Mouse (Mus musculus) G1E (cell line): ENCODE data around the gene Myl7. TPM values are rescaled to one million over a fixed set of nuclear protein-coding genes. Genes with fewer than 3 reads are reported as not detected.
A peak's percentile ranks its signal among the peaks of the same experiment; 100 is the strongest.

Experiments used
- ATAC-seq: 2 replicates; pipeline ENCODE4 v1.8.0; 2016; ENCODE audit warnings: mild to moderate bottlenecking; ENCODE audit not compliant: insufficient number of reproducible peaks, poor library complexity, low FRiP score, severe bottlenecking; ENCODE audit errors: extremely low read depth
- DNase-seq: peaks from one replicate; pipeline ENCODE4 v3.0.0; 2012; ENCODE audit warnings: low spot score
- H3K27me3 ChIP-seq: 2 replicates; pipeline ENCODE4 v1.6.1; 2012; ENCODE audit warnings: mild to moderate bottlenecking, low read length, inconsistent platforms; ENCODE audit not compliant: insufficient read depth
- H3K36me3 ChIP-seq: replicated peaks from 2 replicates; pipeline ENCODE3; 2012; ENCODE audit warnings: mild to moderate bottlenecking, inconsistent platforms
- H3K4me1 ChIP-seq: 2 replicates; pipeline ENCODE4 v1.6.1; 2012; ENCODE audit warnings: low read depth, low read length, inconsistent platforms, mixed read lengths; ENCODE audit not compliant: insufficient read depth
- H3K4me3 ChIP-seq: 2 replicates; pipeline ENCODE4 v1.5.1; 2012; ENCODE audit warnings: low read depth, mild to moderate bottlenecking, inconsistent platforms, low read length, moderate library complexity, mixed read lengths
- H3K9me3 ChIP-seq: replicated peaks from 2 replicates; pipeline ENCODE4 v1.6.1; 2012; ENCODE audit warnings: inconsistent platforms
- CTCF ChIP-seq: IDR thresholded peaks from 2 replicates; pipeline ENCODE4 v1.5.1; 2012; ENCODE audit warnings: low read depth, low read length, inconsistent platforms, mixed read lengths
- GATA1 ChIP-seq: IDR thresholded peaks from 2 replicates; pipeline ENCODE4 v1.6.1; 2012; ENCODE audit warnings: borderline replicate concordance, low read length, inconsistent platforms, mixed read lengths
- GATA2 ChIP-seq: IDR thresholded peaks from 2 replicates; pipeline ENCODE4 v1.6.1; 2012; ENCODE audit warnings: low read depth, low read length, inconsistent platforms, borderline replicate concordance
- POLR2AphosphoS5 ChIP-seq: IDR thresholded peaks from 2 replicates; pipeline ENCODE4 v1.6.1; 2012; ENCODE audit warnings: low read depth, low read length, inconsistent platforms; ENCODE audit not compliant: insufficient replicate concordance
- TAL1 ChIP-seq: conservative IDR thresholded peaks from 2 replicates; pipeline ENCODE4 v1.6.1; 2012; ENCODE audit warnings: low read depth, low read length, inconsistent platforms, mixed read lengths
- polyA plus RNA-seq: library from polyadenylated mRNA; stranded (reverse); fragments of >175 nt; gene quantifications from 2 replicates; pipeline ENCODE4 v1.2.3, GENCODE M21; 2012
- total RNA-seq, 2 experiments: library from RNA; stranded (forward) in 1 of 2; stranded (reverse) in 1 of 2; fragments of 200-1000 nt in 1 of 2; fragments of >200 nt in 1 of 2; fragmentation: Nextera tagmentation in 1 of 2; gene quantifications; 2 replicates each; pipeline ENCODE4 v1.2.3; 2014 to 2017

Myl7 gene
- total and polyA plus RNA-seq, 3 experiments: not detected

DNA sequence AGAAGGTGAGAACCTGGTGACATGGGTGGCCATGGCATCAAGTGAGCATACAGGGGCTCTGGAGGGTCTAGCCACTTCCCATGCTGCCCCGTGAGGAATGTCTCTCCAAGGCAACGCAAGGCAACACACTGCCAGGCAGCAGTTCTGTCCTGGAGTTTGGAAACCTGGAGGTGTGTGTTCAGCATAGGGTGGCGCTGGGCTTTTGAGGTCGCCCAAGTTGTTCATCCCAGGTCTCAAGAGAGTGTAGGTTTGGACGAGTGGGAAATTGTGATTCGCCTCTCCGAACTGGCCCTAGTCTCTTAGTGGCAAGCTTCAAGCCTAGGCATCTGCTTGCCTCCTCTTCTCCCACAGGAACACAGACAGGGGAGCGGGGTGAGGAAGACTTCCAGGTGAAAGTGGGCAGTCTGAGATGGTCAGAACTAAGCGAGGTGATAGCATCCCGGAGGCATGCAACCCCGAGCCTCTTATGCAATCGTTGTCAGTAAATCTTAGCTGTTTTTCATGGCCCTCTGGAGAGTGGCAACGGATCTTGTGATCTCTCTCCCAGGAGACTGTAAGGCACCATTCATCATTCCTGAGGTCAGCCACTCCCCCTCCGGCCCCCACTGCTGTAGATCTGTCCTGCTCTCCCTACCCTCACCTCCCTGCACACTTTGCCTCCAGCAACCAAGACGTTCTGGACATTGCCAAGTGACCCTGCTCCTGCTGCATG lies 36.0 kb downstream of the Myl7 start:
- ATAC-seq (no peak), DNase-seq (no peak)
- Histone ChIP-seq H3K27me3 (peaks cover 58% of the 10 kb centered on the region), H3K36me3 (peaks cover under 1% of the 10 kb centered on the region), H3K4me1 (peaks cover 8% of the 10 kb centered on the region), H3K9me3 (peaks cover 3% of the 10 kb centered on the region; the same call in 1 of the 2 replicates), H3K4me3 (no peak overlapping the region)
- no peak for TF ChIP-seq TAL1
- TF ChIP-seq POLR2AphosphoS5: no peak
- no peak for TF ChIP-seq GATA1
- TF ChIP-seq GATA2: no peak

DNA sequence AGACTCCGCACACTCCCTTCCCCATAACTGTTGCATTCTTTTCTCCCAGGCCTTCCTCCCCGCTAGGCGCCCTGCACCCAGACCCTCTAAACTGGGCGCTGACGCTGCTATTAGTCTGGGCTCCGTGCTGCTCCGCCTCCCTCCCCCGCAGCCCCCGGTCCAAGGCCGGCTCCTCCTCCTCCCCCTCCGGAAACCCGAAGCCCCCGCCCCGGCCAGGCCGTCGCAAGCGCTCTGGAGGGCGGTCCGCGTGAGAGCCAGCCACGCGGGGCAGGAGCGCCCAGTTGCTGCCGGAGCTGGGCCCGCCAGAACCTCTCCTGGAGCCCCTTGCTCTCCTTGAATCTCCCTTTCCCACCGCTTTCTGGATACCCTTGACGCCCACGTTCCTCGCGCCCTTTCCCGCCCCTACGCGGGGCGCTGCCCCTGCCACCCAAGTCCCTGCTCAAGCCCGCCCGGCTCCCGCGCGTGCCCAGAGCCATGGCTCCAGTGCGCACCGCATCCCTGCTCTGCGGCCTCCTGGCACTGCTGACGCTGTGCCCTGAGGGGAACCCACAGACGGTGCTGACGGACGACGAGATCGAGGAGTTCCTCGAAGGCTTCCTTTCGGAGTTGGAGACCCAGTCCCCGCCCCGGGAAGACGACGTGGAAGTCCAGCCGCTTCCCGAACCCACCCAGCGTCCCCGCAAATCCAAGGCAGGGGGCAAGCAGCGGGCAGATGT lies 36.7 kb downstream of the Myl7 start, which contains the start of gene Aebp1:
TSS of gene Aebp1 (plus strand) at position 270 of the 716 bp plus-strand sequence.
- TF ChIP-seq TAL1: no peak
- TF ChIP-seq GATA1: no peak
- no peak for TF ChIP-seq CTCF
- no peak for TF ChIP-seq GATA2
- no peak for TF ChIP-seq POLR2AphosphoS5
- DNase-seq: no peak
- H3K27me3 ChIP-seq: peaks cover 58% of the 10 kb centered on the region

DNA sequence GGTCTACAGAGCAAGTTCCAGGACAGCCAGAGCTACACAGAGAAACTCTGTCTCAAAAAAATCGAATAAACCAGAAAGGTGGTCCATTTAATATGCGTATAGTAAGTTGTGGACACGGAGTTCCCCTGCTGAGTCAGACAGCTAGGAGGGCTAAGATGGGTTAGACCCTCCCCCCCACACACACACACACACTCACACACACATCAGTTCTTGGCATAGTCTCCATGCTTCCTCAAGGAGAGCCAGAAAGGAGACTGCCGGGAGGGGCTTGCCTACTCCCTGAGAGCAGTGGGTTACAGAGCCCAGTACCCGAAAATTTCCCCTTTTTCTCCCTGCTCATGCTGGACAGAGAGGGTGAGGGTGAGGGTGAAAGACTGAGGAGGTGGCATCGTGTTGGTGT lies 37.9 kb downstream of the Myl7 start:
- H3K9me3 ChIP-seq: peaks cover 3% of the 10 kb centered on the region; the same call in 1 of the 2 replicates

More for the DNA sequence above, 36.7 kb downstream of the Myl7 start, which contains the start of gene Aebp1:
- no peak for ATAC-seq
- Histone ChIP-seq H3K9me3 (peaks cover 3% of the 10 kb centered on the region; the same call in 1 of the 2 replicates), H3K4me3 (no peak within 1 kb of the TSS), H3K36me3 (no peaks in the 10 kb centered on the region), H3K4me1 (peaks cover 8% of the 10 kb centered on the region)

DNA sequence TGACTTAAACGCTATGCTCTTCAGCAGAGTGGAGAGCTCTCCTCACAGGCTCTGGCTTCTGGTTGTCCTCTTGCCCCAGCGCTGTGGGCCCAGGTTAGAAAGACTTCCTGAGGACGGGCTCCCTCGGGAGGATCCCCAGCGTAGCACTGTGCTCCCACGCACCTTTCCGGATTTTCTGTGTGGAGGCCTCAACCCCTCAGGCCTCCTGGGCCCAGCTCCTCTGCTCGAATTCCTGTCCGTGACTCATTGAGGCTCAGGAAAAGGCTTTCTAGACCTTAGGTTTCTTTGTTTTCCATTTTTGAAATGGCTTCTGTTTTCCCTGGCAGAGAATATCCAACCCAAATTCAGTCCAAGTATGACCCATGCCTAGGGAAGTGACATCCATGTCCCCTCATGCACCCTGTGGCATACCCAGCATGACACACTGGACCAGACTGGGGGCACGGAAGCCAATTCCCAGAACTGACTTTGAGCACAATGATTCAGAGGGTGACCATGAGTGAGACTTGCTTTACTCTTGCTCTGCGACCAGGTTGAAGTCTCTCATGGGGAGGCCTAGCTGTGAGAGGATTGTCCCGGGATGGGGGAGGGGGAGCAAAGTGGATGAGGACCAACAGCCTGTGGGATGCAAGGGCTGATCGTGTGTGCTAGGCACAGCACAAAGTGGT lies 38.6 kb downstream of the Myl7 start:
- TF ChIP-seq POLR2AphosphoS5: no peak
- TF ChIP-seq GATA1: no peak
- Histone ChIP-seq H3K36me3 (no peaks in the 10 kb centered on the region), H3K27me3 (peaks cover 52% of the 10 kb centered on the region), H3K4me3 (no peak overlapping the region), H3K4me1 (0 out of 2 replicates have a peak, but pooled peaks cover 2% of the 10 kb centered on the region), H3K9me3 (peaks cover 3% of the 10 kb centered on the region; the same call in 1 of the 2 replicates)
- DNase-seq (no peak), ATAC-seq (no peak)

More for the DNA sequence above, 37.9 kb downstream of the Myl7 start:
- H3K4me3 ChIP-seq: no peak overlapping the region
- TF ChIP-seq CTCF (no peak), GATA2 (no peak), POLR2AphosphoS5 (no peak), TAL1 (no peak), GATA1 (no peak)
- H3K36me3 ChIP-seq: no peaks in the 10 kb centered on the region
- H3K4me1 ChIP-seq: 0 out of 2 replicates have a peak, but pooled peaks cover 2% of the 10 kb centered on the region
- DNase-seq: no peak
- peaks cover 58% of the 10 kb centered on the region for H3K27me3 ChIP-seq
- ATAC-seq: no peak

DNA sequence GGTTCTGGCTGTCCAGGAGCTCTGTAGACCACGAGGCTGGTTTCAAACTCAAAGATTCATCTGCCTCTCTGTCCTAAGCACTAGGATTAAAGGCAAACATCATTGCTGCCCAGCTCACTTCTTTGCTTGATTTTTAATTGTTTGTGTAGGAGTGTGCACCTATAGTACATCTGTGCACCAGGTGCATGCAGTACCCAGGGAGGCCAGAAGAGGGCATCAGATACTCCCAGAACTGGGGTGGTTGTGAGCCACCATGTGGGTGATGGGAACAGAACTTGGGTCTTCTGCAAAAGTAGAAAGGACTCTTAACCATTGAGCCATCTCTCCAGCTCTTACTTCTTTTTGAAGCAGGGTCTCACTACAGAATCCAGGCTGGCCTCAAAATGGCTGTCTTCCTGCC lies 39.9 kb downstream of the Myl7 start:
- Histone ChIP-seq H3K4me1 (0 out of 2 replicates have a peak, but pooled peaks cover 2% of the 10 kb centered on the region), H3K36me3 (no peaks in the 10 kb centered on the region), H3K4me3 (no peak overlapping the region), H3K27me3 (peaks cover 41% of the 10 kb centered on the region), H3K9me3 (peaks cover 3% of the 10 kb centered on the region; the same call in 1 of the 2 replicates)
- TF ChIP-seq GATA1 (no peak), TAL1 (no peak), CTCF (peak; percentile 44), GATA2 (no peak)
- DNase-seq (no peak), ATAC-seq (no peak)

DNA sequence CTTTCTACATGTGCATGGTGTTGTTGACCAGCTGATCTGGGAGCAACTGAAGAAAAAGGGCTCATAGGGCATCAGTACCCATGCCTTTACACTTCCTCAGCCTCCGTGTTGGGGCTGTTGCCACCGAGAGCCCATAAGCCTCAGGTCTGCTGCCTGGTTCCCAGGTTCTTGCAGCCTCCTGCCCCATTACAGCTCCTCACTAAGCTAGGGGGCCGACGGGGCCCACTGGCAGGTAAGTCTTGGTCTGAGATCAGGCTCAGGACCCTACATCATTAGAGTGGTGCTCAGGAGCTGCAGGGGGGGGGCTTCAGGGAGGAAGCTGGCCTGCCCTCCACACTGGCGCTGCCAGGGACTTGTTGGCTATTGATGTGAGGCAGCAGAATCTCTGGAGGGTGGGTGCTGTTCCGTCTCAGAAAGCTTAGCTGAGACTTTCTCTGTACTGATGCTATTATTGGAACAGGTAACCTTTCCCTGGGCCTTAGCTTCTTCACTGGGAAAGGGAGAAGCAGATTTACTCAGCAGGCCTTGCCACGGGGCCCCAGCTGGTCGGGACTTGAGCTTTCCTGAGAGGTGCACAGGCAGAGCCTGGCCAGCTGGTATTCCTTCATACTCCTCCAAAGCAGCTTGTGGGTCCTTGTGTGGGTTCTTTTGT lies 42.0 kb downstream of the Myl7 start:
- Histone ChIP-seq H3K36me3 (no peaks in the 10 kb centered on the region), H3K27me3 (peaks cover 23% of the 10 kb centered on the region), H3K4me3 (no peak overlapping the region), H3K9me3 (peaks cover 3% of the 10 kb centered on the region; the same call in 1 of the 2 replicates), H3K4me1 (0 out of 2 replicates have a peak, but pooled peaks cover 2% of the 10 kb centered on the region)
- TF ChIP-seq CTCF: no peak
- no peak for TF ChIP-seq GATA2
- no peak for TF ChIP-seq TAL1
- ATAC-seq (no peak), DNase-seq (no peak)
